Mouse (Mus musculus): ENCODE measurements around the gene Hdac9. TPM values are rescaled to one million over a fixed set of nuclear protein-coding genes. Genes with fewer than 3 reads are reported as not detected.

Gene Hdac9
- polyA plus RNA-seq, 1 experiment from 2014 or later, result 5.5 TPM

GRCm38 (mm10) chr12:34155740-34156139 lies 761.2 kb downstream of the Hdac9 start:
- peak; percentile 23 for DNase-seq (ENCODE audit: low spot score)
- ATAC-seq (ENCODE audit: insufficient number of reproducible peaks, low FRiP score, low TSS enrichment, low read depth), result no peak
- Histone ChIP-seq H3K27me3 (ENCODE audit: control insufficient read depth, insufficient read depth, low read length) (no peaks in the 10 kb centered on the region), H3K36me3 (ENCODE audit: control insufficient read depth, insufficient read depth, low read length) (no peaks in the 10 kb centered on the region), H3K4me2 (ENCODE audit: low read depth, severe bottlenecking) (no peak overlapping the region), H3K27ac (replicated peaks; ENCODE audit: low read depth, low read length) (no peak overlapping the region), H3K9me3 (ENCODE audit: control insufficient read depth, low read length) (no peaks in the 10 kb centered on the region), H3K9ac (ENCODE audit: low read length) (no peak overlapping the region), H3K4me3 (ENCODE audit: low read depth, low read length) (no peak overlapping the region), H3K4me1 (ENCODE audit: control insufficient read depth, insufficient read depth, low read length) (peaks cover 16% of the 10 kb centered on the region)
- 6% methylated on average over 5 of the region's 5 CpGs for WGBS

- WGBS, result 65% methylated on average over 3 of the region's 3 CpGs
- no peak overlapping the region for H3K4me2 ChIP-seq (ENCODE audit: low read depth, severe bottlenecking)
- H3K36me3 ChIP-seq (ENCODE audit: control insufficient read depth, insufficient read depth, low read length), result no peaks in the 10 kb centered on the region
- ATAC-seq (ENCODE audit: insufficient number of reproducible peaks, low FRiP score, low TSS enrichment, low read depth), result no peak
- no peaks in the 10 kb centered on the region for H3K27me3 ChIP-seq (ENCODE audit: control insufficient read depth, insufficient read depth, low read length)
- H3K9me3 ChIP-seq (ENCODE audit: control insufficient read depth, low read length), result no peaks in the 10 kb centered on the region
- DNase-seq (ENCODE audit: low spot score), result no peak
- no peak overlapping the region for H3K4me3 ChIP-seq (ENCODE audit: low read depth, low read length)
- no peak overlapping the region for H3K9ac ChIP-seq (ENCODE audit: low read length)
- H3K4me1 ChIP-seq (ENCODE audit: control insufficient read depth, insufficient read depth, low read length), result peaks cover 16% of the 10 kb centered on the region
- H3K27ac ChIP-seq (replicated peaks; ENCODE audit: low read depth, low read length), result no peak overlapping the region
Observed at GRCm38 (mm10) chr12:34154757-34155156, 762.1 kb downstream of the Hdac9 start.

GRCm38 (mm10) chr12:34151336-34151735 lies 765.6 kb downstream of the Hdac9 start:
- no peak overlapping the region for H3K9ac ChIP-seq (ENCODE audit: low read length)
- no peaks in the 10 kb centered on the region for H3K9me3 ChIP-seq (ENCODE audit: control insufficient read depth, low read length)
- no peaks in the 10 kb centered on the region for H3K27me3 ChIP-seq (ENCODE audit: control insufficient read depth, insufficient read depth, low read length)
- H3K36me3 ChIP-seq (ENCODE audit: control insufficient read depth, insufficient read depth, low read length), result no peaks in the 10 kb centered on the region
- ATAC-seq (ENCODE audit: insufficient number of reproducible peaks, low FRiP score, low TSS enrichment, low read depth) (no peak), DNase-seq (ENCODE audit: low spot score) (no peak)
- peaks cover 16% of the 10 kb centered on the region for H3K4me1 ChIP-seq (ENCODE audit: control insufficient read depth, insufficient read depth, low read length)
- no peak overlapping the region for H3K4me3 ChIP-seq (ENCODE audit: low read depth, low read length)
- H3K27ac ChIP-seq (replicated peaks; ENCODE audit: low read depth, low read length), result no peak overlapping the region
- WGBS, result 14% methylated on average over 3 of the region's 3 CpGs
- no peak overlapping the region for H3K4me2 ChIP-seq (ENCODE audit: low read depth, severe bottlenecking)

- Histone ChIP-seq H3K36me3 (ENCODE audit: control insufficient read depth, insufficient read depth, low read length) (no peaks in the 10 kb centered on the region), H3K4me3 (ENCODE audit: low read depth, low read length) (no peak overlapping the region), H3K9ac (ENCODE audit: low read length) (no peak overlapping the region), H3K27ac (replicated peaks; ENCODE audit: low read depth, low read length) (no peak overlapping the region), H3K4me2 (ENCODE audit: low read depth, severe bottlenecking) (no peak overlapping the region), H3K9me3 (ENCODE audit: control insufficient read depth, low read length) (no peaks in the 10 kb centered on the region), H3K27me3 (ENCODE audit: control insufficient read depth, insufficient read depth, low read length) (no peaks in the 10 kb centered on the region), H3K4me1 (ENCODE audit: control insufficient read depth, insufficient read depth, low read length) (no peaks in the 10 kb centered on the region)
- ATAC-seq (ENCODE audit: insufficient number of reproducible peaks, low FRiP score, low TSS enrichment, low read depth), result no peak
- no peak for DNase-seq (ENCODE audit: low spot score)
- 89% methylated on average over 2 of the region's 2 CpGs for WGBS
Observed at GRCm38 (mm10) chr12:34142743-34143142, 774.2 kb downstream of the Hdac9 start.

- DNase-seq (ENCODE audit: low spot score) (no peak), ATAC-seq (ENCODE audit: insufficient number of reproducible peaks, low FRiP score, low TSS enrichment, low read depth) (no peak)
- H3K27ac ChIP-seq (replicated peaks; ENCODE audit: low read depth, low read length), result no peak overlapping the region
- no peaks in the 10 kb centered on the region for H3K4me1 ChIP-seq (ENCODE audit: control insufficient read depth, insufficient read depth, low read length)
- H3K27me3 ChIP-seq (ENCODE audit: control insufficient read depth, insufficient read depth, low read length), result no peaks in the 10 kb centered on the region
- no peak overlapping the region for H3K4me2 ChIP-seq (ENCODE audit: low read depth, severe bottlenecking)
- H3K4me3 ChIP-seq (ENCODE audit: low read depth, low read length), result no peak overlapping the region
- WGBS, result 10% methylated on average over 1 of the region's 1 CpGs
- no peak overlapping the region for H3K9ac ChIP-seq (ENCODE audit: low read length)
- H3K36me3 ChIP-seq (ENCODE audit: control insufficient read depth, insufficient read depth, low read length), result no peaks in the 10 kb centered on the region
- no peaks in the 10 kb centered on the region for H3K9me3 ChIP-seq (ENCODE audit: control insufficient read depth, low read length)
Observed at GRCm38 (mm10) chr12:34113336-34113735, 803.6 kb downstream of the Hdac9 start.

GRCm38 (mm10) chr12:34092953-34093352 lies 823.9 kb downstream of the Hdac9 start:
- H3K36me3 ChIP-seq (ENCODE audit: control insufficient read depth, insufficient read depth, low read length), result no peaks in the 10 kb centered on the region
- no peak overlapping the region for H3K27ac ChIP-seq (replicated peaks; ENCODE audit: low read depth, low read length)
- no peak overlapping the region for H3K4me3 ChIP-seq (ENCODE audit: low read depth, low read length)
- H3K9me3 ChIP-seq (ENCODE audit: control insufficient read depth, low read length), result no peaks in the 10 kb centered on the region
- H3K27me3 ChIP-seq (ENCODE audit: control insufficient read depth, insufficient read depth, low read length), result no peaks in the 10 kb centered on the region
- no peak overlapping the region for H3K4me2 ChIP-seq (ENCODE audit: low read depth, severe bottlenecking)
- no peak overlapping the region for H3K9ac ChIP-seq (ENCODE audit: low read length)
- ATAC-seq (ENCODE audit: insufficient number of reproducible peaks, low FRiP score, low TSS enrichment, low read depth) (no peak), DNase-seq (ENCODE audit: low spot score) (no peak)
- WGBS, result 82% methylated on average over 4 of the region's 4 CpGs
- no peaks in the 10 kb centered on the region for H3K4me1 ChIP-seq (ENCODE audit: control insufficient read depth, insufficient read depth, low read length)

- Histone ChIP-seq H3K9me3 (ENCODE audit: control insufficient read depth, low read length) (no peaks in the 10 kb centered on the region), H3K4me3 (ENCODE audit: low read depth, low read length) (no peak overlapping the region), H3K27ac (replicated peaks; ENCODE audit: low read depth, low read length) (no peak overlapping the region), H3K4me1 (ENCODE audit: control insufficient read depth, insufficient read depth, low read length) (peaks cover 7% of the 10 kb centered on the region; the same call in 1 of the 2 replicates), H3K27me3 (ENCODE audit: control insufficient read depth, insufficient read depth, low read length) (no peaks in the 10 kb centered on the region), H3K4me2 (ENCODE audit: low read depth, severe bottlenecking) (no peak overlapping the region), H3K36me3 (ENCODE audit: control insufficient read depth, insufficient read depth, low read length) (no peaks in the 10 kb centered on the region), H3K9ac (ENCODE audit: low read length) (no peak overlapping the region)
- no peak for ATAC-seq (ENCODE audit: insufficient number of reproducible peaks, low FRiP score, low TSS enrichment, low read depth)
- 89% methylated on average over 1 of the region's 1 CpGs for WGBS
- DNase-seq (ENCODE audit: low spot score), result no peak
Observed at GRCm38 (mm10) chr12:34091851-34092250, 825.0 kb downstream of the Hdac9 start.

- DNase-seq (ENCODE audit: low spot score) (no peak), ATAC-seq (ENCODE audit: insufficient number of reproducible peaks, low FRiP score, low TSS enrichment, low read depth) (no peak)
- no peaks in the 10 kb centered on the region for H3K9me3 ChIP-seq (ENCODE audit: control insufficient read depth, low read length)
- WGBS, result 56% methylated on average over 2 of the region's 2 CpGs
- no peak overlapping the region for H3K9ac ChIP-seq (ENCODE audit: low read length)
- H3K4me3 ChIP-seq (ENCODE audit: low read depth, low read length), result no peak overlapping the region
- H3K36me3 ChIP-seq (ENCODE audit: control insufficient read depth, insufficient read depth, low read length), result no peaks in the 10 kb centered on the region
- peaks cover 7% of the 10 kb centered on the region; the same call in 1 of the 2 replicates for H3K4me1 ChIP-seq (ENCODE audit: control insufficient read depth, insufficient read depth, low read length)
- no peak overlapping the region for H3K4me2 ChIP-seq (ENCODE audit: low read depth, severe bottlenecking)
- no peaks in the 10 kb centered on the region for H3K27me3 ChIP-seq (ENCODE audit: control insufficient read depth, insufficient read depth, low read length)
- H3K27ac ChIP-seq (replicated peaks; ENCODE audit: low read depth, low read length), result no peak overlapping the region
Observed at GRCm38 (mm10) chr12:34087292-34087942, 829.5 kb downstream of the Hdac9 start.

- no peak for DNase-seq (ENCODE audit: low spot score)
- 67% methylated on average over 2 of the region's 2 CpGs for WGBS
Observed at GRCm38 (mm10) chr12:34076981-34077380, 839.9 kb downstream of the Hdac9 start.

More at GRCm38 (mm10) chr12:34076981-34077380, 839.9 kb downstream of the Hdac9 start:
- Histone ChIP-seq H3K27ac (replicated peaks; ENCODE audit: low read depth, low read length) (no peak overlapping the region), H3K4me3 (ENCODE audit: low read depth, low read length) (no peak overlapping the region), H3K4me2 (ENCODE audit: low read depth, severe bottlenecking) (no peak overlapping the region), H3K9me3 (ENCODE audit: control insufficient read depth, low read length) (no peaks in the 10 kb centered on the region), H3K9ac (ENCODE audit: low read length) (no peak overlapping the region), H3K27me3 (ENCODE audit: control insufficient read depth, insufficient read depth, low read length) (no peaks in the 10 kb centered on the region), H3K4me1 (ENCODE audit: control insufficient read depth, insufficient read depth, low read length) (no peaks in the 10 kb centered on the region), H3K36me3 (ENCODE audit: control insufficient read depth, insufficient read depth, low read length) (no peaks in the 10 kb centered on the region)
- ATAC-seq (ENCODE audit: insufficient number of reproducible peaks, low FRiP score, low TSS enrichment, low read depth), result no peak

Data from limb, embryonic 11.5 days (tissue).